Mouse (Mus musculus) layer of hippocampus, adult 2 months (tissue): ENCODE results near the gene Tubgcp3. TPM values are rescaled to one million over a fixed set of nuclear protein-coding genes. Genes with fewer than 3 reads are reported as not detected.
"Not testable (repeated sequence)": the region's sequence is repeated elsewhere in the genome, so short reads cannot be mapped to it uniquely, and the experiment has no call there.

Source experiments
- DNase-seq, 2 experiments: peaks; one replicate each; pipeline ENCODE4 v3.0.0; 2022; ENCODE audit warnings: low spot score in 2 of 2
- H3K27ac ChIP-seq: fragments of 200-600 bp; 2 replicates; pipeline ENCODE4 v1.8.1; 2022
- H3K4me3 ChIP-seq: fragments of 200-600 bp; 2 replicates; pipeline ENCODE4 v1.8.1; 2022; ENCODE audit warnings: mild to moderate bottlenecking
- CTCF ChIP-seq: fragments of 200-600 bp; conservative IDR thresholded peaks from 2 replicates; pipeline ENCODE4 v1.8.1; 2022; ENCODE audit warnings: antibody characterized with exemption, mild to moderate bottlenecking, moderate library complexity
- total RNA-seq, 2 experiments: library from RNA; stranded (reverse); gene quantifications; 2 replicates each; pipeline ENCODE4 v1.2.3; 2021

The Tubgcp3 gene
- total RNA-seq, 2 experiments from 2014 or later, result 35.7 to 37.4 TPM

DNA sequence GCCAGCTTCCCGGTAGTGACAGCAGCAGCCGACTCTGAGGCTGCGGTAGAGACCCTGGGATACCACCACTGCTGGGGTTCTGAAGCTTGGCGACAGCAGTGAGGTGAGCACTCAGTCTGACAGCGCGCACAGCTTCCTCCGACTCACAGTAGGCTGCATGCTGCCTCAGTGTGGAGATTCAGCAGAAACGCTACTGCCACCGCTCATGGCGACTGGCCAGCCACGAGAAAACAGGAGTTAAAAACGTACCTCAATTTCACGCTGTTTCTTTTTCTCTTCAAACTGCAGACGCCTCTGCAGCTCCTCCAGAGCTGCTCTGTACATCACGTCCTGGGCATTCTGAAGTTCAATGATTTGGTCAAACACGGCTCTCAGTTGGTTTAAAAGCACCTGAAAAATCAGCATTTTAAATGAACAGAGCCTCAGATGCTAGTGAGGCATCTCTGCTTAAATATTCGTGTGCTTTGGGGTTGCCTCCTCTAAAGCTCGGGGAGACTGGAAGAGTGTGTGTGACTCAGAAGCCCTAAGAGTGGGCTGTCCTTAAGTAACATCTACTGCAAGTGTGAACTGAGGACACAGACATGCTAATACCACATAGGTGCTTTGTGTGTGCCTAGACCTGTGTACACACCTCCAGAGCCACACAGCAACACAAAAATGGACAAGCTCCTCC is 50.4 kb downstream of the Tubgcp3 start:
- H3K27ac ChIP-seq, result no peak overlapping the region
- no peak for DNase-seq

DNA sequence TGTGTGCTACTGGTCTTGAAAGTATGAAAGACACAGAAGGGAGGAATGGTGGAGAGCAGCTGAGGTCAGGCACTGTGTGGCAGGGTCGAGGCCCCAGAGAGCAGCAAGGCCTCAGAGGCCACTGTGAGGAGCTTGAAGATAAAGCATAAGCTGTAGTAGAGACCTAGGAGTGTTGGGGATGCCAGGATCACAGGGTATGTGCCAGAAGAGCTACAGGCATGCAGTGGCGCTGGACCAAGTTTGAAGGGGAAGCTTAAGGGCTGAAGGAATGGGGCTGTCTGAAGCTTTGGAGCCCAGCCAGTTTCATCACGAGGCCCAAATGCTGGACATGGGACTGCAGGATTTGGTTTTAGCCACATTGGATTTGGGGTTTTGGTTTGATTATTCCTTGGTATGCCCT is 54.7 kb downstream of the Tubgcp3 start:
- H3K27ac ChIP-seq, DNase-seq, H3K4me3 ChIP-seq: not testable (repeated sequence)

More for the DNA sequence above, 50.4 kb downstream of the Tubgcp3 start:
- no peak overlapping the region for H3K4me3 ChIP-seq
- TF ChIP-seq CTCF, result no peak

DNA sequence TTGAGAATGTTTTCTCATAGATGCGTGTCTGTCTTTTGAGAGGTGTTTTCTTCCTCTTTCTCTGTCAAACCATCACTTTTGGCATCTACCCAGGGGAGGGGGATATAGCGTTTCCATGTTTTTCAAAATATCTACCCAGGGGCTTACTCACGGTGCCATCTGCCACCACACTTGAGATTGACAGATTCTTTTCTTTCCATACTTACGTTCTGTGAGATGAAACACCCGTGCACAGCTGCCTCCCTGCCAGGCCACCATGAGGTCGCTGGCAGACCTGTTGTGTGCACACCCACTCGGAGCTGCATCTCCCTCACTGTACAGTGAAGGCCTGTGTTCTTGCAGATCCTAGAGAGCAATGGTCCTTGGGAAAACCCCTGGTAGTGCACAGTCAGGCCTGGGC is 58.8 kb downstream of the Tubgcp3 start:
- no peak for DNase-seq
- TF ChIP-seq CTCF, result no peak
- Histone ChIP-seq H3K4me3 (no peak overlapping the region), H3K27ac (no peak overlapping the region)

DNA sequence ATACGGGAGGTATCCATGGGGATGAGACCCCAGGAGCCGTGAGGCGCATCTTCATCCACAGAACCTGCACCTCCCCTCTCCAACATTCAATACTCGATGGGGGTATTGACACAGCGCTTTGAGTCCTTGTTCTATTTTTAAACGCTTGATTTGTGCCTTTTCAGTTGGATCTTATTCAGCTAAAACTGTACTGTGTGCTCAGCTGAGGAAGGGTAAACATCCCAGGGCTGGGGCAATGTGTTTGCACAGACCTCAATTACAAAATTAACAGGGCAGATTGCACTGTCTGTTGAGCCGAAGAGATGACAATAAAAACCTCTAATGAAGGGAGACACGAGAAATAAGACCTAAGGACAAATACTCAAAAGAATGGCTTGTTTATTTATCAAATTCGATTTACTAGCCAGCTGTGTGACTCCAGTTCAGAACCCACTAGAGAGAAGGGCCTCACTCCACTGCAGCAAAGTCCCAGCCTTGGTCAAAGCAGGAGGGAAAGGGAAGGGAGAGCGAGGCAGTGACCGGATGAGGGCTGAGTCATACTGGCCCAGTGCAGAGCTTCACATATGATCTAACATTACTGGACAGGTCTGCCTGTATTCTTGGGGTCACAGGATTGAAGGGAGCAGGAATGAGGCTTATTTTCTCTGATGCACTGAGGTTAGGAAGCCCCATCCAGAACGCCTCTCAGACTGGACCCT is 62.1 kb downstream of the Tubgcp3 start:
- no peak for TF ChIP-seq CTCF
- DNase-seq, result no peak
- Histone ChIP-seq H3K27ac (peak overlapping the region; percentile 57; the same call in 1 of the 2 replicates), H3K4me3 (no peak overlapping the region)

DNA sequence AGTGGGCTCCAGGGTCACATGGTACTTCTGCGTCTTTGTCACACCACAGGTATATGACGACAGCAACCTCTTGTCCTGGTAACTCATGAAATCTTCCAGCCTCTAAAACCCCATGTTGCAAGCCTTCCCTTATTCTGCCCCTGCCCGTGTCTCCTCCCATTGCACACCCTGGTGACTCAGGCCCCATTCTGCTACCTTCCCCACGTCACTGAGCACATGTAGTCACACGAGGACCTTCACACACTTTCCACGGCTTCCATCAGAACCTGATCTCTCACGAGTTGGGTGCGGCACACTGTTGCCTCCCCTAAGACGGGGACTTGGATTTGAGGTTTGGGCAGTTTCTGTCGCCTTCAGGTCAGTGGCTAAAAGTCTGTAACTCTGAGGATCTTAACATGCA is 63.2 kb downstream of the Tubgcp3 start:
- TF ChIP-seq CTCF, result no peak
- H3K4me3 ChIP-seq, result no peak overlapping the region
- DNase-seq, result no peak
- no peak overlapping the region for H3K27ac ChIP-seq

DNA sequence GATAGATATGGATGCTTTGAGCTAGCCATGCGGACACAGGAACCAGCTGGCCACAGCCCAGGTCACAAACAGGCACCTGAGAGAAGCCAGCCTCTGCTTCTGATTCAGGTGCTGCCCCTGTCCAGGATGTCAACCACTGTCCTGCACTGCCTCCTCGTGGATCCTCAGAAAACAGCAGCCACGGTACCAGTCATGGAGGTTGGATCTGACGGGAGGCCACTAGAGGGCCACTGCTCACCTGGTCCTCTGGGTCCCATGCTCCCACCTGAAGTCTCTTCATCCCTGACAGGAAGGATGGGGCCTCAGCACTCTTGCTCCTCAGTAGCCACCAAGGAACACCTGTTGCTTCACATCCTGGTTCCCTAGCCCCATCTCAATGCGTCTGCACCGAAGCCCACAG is 64.8 kb downstream of the Tubgcp3 start:
- Histone ChIP-seq H3K4me3 (no peak overlapping the region), H3K27ac (no peak overlapping the region)
- DNase-seq, result peak; percentile 74 to 86
- peak; percentile 93 for TF ChIP-seq CTCF

DNA sequence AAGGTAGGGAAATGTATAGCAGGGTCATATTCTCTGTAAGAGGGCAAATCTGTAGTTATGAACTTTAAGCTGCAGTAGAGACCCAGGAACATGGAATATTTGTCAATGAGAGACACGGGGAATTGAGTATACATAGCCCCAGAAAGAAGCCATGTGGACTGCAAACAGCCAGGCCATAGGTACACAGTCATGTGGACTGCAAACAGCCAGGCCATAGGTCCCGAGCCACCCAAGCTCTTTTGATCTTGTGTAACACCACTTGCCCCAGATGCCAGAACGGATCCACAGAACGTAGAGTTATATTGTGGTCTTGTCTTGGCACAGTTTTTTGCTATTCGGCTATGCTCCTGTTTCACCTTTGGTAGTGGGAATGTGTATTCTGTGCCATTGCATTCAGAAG is 88.3 kb downstream of the Tubgcp3 start:
- H3K27ac ChIP-seq, result no peak overlapping the region
- no peak for TF ChIP-seq CTCF
- DNase-seq, result no peak
- H3K4me3 ChIP-seq, result no peak overlapping the region

DNA sequence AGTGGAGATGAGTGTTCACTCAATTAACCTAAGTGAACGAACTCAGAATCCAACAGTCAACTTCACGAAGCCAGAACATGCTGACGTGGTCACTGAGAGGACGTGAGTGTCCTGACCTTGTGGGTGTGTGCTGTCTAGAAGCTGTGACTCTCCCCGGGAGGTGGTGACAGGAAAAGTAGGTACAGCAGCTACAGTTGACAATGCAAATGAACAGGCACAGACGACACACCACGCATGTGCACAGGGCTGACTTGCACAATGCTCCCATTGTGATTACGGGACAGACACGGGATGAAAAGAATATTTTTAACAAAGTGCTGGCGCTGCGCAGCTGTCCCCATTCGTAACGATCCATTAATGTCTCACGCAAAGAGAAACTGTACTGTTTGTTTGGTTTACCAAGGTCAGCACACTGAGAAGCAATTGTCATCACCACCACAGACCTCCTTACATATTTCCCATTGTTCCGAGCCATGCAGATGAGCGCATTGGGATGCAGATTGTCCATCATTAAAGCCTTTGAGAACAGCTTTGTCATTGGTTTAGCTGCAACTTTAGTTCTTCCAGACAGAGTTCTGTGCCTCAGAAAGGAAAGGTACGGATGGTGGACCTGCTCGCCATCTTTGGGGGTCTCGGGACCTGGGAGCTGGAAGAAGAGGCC is 92.6 kb downstream of the Tubgcp3 start:
- not testable (repeated sequence) for H3K4me3 ChIP-seq, DNase-seq, H3K27ac ChIP-seq

DNA sequence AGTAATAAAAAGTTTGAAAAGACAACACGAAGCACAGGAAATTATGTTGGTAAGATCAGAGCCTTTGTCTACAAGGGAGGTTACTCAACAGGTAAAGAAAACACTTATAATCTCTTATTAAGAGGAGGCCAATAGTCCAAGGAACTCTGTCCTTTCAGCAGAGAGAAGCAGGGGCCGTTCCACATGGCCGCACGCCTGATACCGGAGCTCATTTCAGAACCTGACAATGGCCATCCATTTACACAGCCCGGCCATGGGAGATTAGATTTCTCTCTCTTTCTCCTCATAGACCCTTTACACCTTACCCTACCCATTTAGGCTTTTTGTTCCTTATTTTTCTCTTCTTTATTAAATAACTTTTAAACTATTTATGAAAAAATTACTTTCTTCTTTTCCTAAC is 95.3 kb downstream of the Tubgcp3 start:
- no peak for TF ChIP-seq CTCF

DNA sequence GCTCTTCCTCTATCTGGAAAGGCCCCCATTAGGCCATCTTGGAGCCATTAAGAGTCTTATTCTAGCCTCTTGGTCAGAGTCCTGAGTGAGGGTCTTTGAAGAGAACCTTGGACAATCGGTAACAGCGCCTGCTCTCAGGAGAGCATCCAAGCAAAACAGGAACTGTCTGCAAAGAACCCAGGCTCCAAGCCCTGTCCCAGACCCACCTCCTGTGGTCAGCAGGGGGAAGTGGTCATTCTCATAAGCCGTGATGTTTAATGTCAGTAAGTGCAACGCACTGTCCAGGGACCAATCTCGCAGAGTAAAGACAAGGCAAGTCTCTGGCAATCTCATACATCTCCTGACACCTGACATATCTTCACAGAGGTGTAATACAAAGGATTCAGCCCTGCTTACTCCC is 96.0 kb downstream of the Tubgcp3 start:
- H3K4me3 ChIP-seq, result no peak overlapping the region

More for the DNA sequence above, 95.3 kb downstream of the Tubgcp3 start:
- DNase-seq, result no peak
- no peak overlapping the region for H3K4me3 ChIP-seq
- H3K27ac ChIP-seq, result no peak overlapping the region

DNA sequence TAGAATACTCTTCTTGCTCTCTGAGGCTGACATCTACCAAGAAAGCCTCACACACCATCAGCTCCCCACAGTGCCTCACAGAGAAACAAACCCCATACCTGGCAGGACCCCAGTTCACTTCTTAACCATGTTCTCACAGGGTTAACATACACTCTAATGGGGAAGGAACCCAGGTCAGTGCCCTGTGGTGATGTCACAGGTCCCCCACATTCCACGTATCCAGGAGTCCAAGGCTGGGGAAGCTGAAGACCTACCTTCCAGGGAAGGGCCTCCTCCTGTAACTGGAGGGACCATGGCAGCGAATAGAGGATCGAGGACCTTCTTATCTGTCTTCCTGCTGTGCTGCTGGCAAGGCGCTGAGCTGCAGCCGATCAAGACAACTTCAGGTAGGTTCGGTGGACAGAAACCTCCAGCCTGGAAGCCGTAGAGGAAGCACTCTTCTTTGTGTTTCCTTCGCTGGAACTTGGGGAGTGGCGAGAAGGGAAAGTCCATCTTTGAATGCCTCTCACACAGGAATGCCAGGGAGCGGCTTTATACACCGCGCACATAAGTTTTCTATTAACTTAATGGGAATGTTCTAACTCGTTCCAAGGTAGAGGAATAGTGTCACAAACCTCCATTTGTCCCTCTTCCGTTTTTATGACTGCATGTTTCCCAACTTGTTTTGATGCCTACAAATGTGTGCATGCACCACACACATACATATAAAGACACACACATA is 99.1 kb downstream of the Tubgcp3 start, which contains the start of gene Spaca7:
Gene Spaca7, plus strand, starts transcription at position 216 of the 721 bp plus-strand sequence.
- Histone ChIP-seq H3K27ac (no peak within 1 kb of the TSS), H3K4me3 (no peak within 1 kb of the TSS)
- TF ChIP-seq CTCF, result no peak
- no peak for DNase-seq

More for the DNA sequence above, 96.0 kb downstream of the Tubgcp3 start:
- DNase-seq, result no peak
- no peak for TF ChIP-seq CTCF
- no peak overlapping the region for H3K27ac ChIP-seq

DNA sequence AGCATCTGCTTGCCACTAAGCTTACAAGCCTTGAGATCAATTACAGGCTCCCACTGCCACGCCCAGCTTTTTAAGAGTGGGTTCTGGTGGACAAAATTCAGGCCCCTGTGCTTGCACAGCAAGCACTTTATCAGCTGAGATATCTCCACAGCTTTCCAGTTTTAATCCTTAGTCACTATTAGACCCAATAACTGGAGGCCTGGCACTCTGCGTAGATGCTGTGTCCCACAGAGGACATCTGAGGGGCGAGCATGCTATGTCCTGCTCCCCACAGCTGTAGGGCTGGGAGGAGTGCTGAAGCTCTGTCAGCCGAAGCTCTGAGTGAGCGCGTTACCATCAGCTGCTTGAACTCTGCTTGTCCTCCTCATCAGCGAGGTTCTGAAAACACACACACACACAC is 105.5 kb downstream of the Tubgcp3 start:
- TF ChIP-seq CTCF, result no peak
- no peak for DNase-seq
- no peak overlapping the region for H3K27ac ChIP-seq
- H3K4me3 ChIP-seq, result no peak overlapping the region

DNA sequence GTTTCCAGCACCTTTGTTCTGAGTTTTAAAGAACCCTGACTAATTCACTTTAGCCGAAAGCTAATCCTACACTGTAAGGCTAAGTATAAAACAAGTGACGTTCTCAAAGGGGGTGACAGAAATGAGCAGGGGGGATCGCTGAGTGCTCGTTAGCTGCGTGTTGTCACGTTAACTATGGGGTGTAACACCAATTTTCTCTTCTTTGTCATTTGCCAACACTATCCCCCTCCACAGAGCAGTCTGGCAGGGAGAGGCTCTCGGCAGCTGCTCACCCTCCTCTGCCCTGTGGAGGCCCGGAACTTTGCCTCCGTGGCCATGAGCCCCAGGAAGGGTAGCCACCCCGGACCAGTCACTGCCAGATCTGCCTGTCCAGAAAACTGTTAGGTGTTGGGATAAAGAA is 106.6 kb downstream of the Tubgcp3 start:
- no peak for DNase-seq
- no peak overlapping the region for H3K27ac ChIP-seq
- no peak for TF ChIP-seq CTCF
- H3K4me3 ChIP-seq, result no peak overlapping the region
